Mouse (Mus musculus): ENCODE data around the gene 9930111J21Rik1. TPM values are rescaled to one million over a fixed set of nuclear protein-coding genes. Genes with fewer than 3 reads are reported as not detected.
A peak's percentile ranks its signal among the peaks of the same experiment; 100 is the strongest.
"Not testable (repeated sequence)": the region's sequence is repeated elsewhere in the genome, so short reads cannot be mapped to it uniquely, and the experiment has no call there.

The 9930111J21Rik1 gene
- polyA plus RNA-seq, 1 experiment from 2014 or later = 1.6 TPM

DNA sequence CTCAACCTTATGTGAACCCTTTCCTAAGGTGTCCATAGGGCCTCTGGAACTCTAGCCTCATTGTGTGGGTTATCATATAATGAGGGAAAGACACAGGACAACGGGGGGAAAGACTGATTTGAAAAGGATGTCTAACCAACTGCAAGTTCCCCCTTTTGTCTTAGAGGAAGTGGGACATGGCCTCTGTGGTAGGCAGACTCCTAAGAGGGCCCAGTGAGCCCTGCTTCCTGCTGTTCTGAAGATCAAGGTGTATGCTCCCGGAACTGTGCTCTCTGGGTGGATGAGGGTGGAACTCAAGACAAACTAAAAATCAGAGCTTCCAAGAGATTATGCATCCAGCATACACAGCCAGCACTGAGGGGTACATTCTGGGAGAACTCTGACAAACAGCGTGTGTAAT, 9.0 kb upstream of the 9930111J21Rik1 start:
- not testable (repeated sequence) for H3K27ac ChIP-seq (ENCODE audit: low read length); H3K27me3 ChIP-seq (replicated peaks; ENCODE audit: insufficient read depth, low read length); ATAC-seq; H3K4me2 ChIP-seq (replicated peaks; ENCODE audit: low read depth, low read length); H3K36me3 ChIP-seq (ENCODE audit: insufficient read depth, low read length); H3K9ac ChIP-seq (replicated peaks; ENCODE audit: low read depth); H3K4me3 ChIP-seq (ENCODE audit: low read depth, low read length); H3K9me3 ChIP-seq (ENCODE audit: low read length); H3K4me1 ChIP-seq (ENCODE audit: insufficient read depth, low read depth, low read length); DNase-seq (ENCODE audit: low spot score)
- 59% methylated on average over 2 of the region's 3 CpGs for WGBS

DNA sequence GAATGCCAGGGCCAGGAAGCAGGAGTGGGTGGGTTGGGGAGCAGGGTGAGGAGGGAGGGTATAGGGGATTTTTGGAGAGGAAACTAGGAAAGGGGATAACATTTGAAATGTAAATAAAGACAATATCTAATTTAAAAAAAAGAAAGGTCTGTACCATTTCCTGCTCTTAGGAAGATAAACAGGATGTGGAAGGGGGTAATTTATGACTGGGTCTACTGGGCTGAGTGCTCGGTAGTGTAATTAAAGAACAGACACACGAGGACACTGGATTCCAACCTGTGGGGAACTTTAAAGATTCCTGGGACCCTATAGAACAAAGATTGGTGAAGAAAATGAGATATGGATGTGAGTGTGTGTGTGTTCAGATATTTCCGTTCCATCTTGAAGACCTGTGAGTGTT, 3.6 kb upstream of the 9930111J21Rik1 start:
- not testable (repeated sequence) for DNase-seq (ENCODE audit: low spot score); H3K9me3 ChIP-seq (ENCODE audit: low read length); H3K36me3 ChIP-seq (ENCODE audit: insufficient read depth, low read length); H3K27ac ChIP-seq (ENCODE audit: low read length); H3K4me1 ChIP-seq (ENCODE audit: insufficient read depth, low read depth, low read length); H3K9ac ChIP-seq (replicated peaks; ENCODE audit: low read depth); H3K4me2 ChIP-seq (replicated peaks; ENCODE audit: low read depth, low read length); H3K27me3 ChIP-seq (replicated peaks; ENCODE audit: insufficient read depth, low read length); H3K4me3 ChIP-seq (ENCODE audit: low read depth, low read length)
- peak; percentile 24; the same call in 1 of the 2 replicates for ATAC-seq
- no CpG with 5 or more reads among the region's 3 CpGs for WGBS

DNA sequence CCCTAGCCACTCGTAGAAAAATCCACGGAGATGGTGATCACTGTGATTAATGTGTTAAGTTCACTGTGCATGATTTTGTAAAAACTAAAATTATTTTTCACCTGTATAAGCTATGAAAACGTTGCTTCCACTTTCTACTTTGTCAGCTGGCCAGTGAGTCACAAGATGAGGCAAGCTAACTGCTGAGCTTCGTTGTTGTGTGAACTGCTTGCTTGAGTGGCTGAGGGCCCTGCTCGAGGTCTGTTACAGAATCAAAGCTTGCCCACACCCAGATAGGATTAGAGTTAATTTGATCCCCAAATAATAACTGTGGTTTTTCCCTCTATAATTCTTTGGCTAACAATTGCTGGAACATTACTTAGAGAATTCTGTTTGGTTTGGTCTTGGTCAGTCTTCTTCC, 854 bp upstream of the 9930111J21Rik1 start:
- H3K4me1 ChIP-seq (ENCODE audit: insufficient read depth, low read depth, low read length); H3K4me2 ChIP-seq (replicated peaks; ENCODE audit: low read depth, low read length); H3K27ac ChIP-seq (ENCODE audit: low read length); H3K27me3 ChIP-seq (replicated peaks; ENCODE audit: insufficient read depth, low read length); DNase-seq (ENCODE audit: low spot score); H3K4me3 ChIP-seq (ENCODE audit: low read depth, low read length); ATAC-seq; H3K9me3 ChIP-seq (ENCODE audit: low read length); H3K9ac ChIP-seq (replicated peaks; ENCODE audit: low read depth); H3K36me3 ChIP-seq (ENCODE audit: insufficient read depth, low read length): not testable (repeated sequence)
- no CpG with 5 or more reads among the region's 5 CpGs for WGBS

DNA sequence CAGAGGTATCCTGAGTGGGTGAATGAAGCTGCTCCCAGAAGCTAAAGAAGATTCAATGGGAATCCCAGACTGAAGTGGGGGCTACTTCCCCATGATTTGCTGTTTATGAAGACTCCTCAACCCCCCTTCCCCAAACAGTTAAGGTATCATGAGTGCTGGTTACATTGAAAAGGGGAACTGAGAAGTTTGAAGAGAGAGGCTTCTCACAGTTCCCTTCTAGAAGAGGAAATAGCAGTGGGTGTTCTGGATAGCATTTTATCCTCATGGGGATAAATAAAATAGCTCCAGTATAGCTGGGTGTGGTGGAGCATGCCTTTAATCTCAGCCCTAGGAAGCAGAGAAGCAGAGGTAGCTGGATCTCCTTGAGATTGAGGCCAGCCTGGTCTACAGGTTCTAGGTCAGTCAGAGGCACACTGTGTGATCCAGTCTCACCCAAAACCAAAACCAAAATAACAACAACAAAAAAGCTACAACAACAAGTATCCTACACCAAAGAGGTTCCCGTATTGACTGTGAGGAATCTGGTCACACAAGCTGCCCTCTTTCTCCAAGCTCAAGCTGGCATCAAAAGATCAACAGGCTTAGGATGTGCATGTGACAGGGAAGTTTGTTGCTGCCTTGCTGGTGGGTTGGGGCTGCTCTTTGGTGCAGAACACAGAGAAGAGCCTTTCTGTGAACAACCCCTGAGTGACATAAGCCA, 808 bp downstream of the 9930111J21Rik1 start, which contains the start of gene Olfr56:
Gene Olfr56 (plus strand): TSS at position 650 of the 700 bp plus-strand sequence.
- WGBS = no CpG with 5 or more reads among the region's 1 CpGs
- not testable (repeated sequence) for H3K9me3 ChIP-seq (ENCODE audit: low read length); H3K27ac ChIP-seq (ENCODE audit: low read length); H3K4me1 ChIP-seq (ENCODE audit: insufficient read depth, low read depth, low read length); DNase-seq (ENCODE audit: low spot score); H3K27me3 ChIP-seq (replicated peaks; ENCODE audit: insufficient read depth, low read length); H3K4me2 ChIP-seq (replicated peaks; ENCODE audit: low read depth, low read length); H3K4me3 ChIP-seq (ENCODE audit: low read depth, low read length); H3K36me3 ChIP-seq (ENCODE audit: insufficient read depth, low read length); H3K9ac ChIP-seq (replicated peaks; ENCODE audit: low read depth)
- ATAC-seq = peak; percentile 7; the same call in 1 of the 2 replicates

DNA sequence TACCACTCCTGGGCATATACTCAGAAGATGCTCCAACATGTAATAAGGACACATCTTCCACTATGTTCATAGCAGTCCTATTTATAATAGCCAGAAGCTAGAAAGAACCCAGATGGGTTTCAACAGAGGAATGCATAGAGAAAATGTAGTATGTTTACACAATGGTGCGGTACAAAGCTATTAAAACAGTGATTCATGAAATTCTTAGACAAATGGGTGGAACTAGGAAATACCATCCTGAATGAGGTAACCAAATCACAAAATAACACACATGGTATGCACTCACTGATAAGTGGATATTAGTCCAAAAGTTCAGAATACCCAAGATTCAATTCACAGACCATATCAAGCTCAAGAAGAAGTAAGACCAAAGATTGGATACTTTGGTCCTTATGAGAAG, 4.5 kb downstream of the 9930111J21Rik1 start:
- H3K27ac ChIP-seq (ENCODE audit: low read length); H3K9me3 ChIP-seq (ENCODE audit: low read length); H3K4me1 ChIP-seq (ENCODE audit: insufficient read depth, low read depth, low read length); H3K9ac ChIP-seq (replicated peaks; ENCODE audit: low read depth); H3K36me3 ChIP-seq (ENCODE audit: insufficient read depth, low read length); H3K4me2 ChIP-seq (replicated peaks; ENCODE audit: low read depth, low read length); H3K27me3 ChIP-seq (replicated peaks; ENCODE audit: insufficient read depth, low read length); DNase-seq (ENCODE audit: low spot score); H3K4me3 ChIP-seq (ENCODE audit: low read depth, low read length): not testable (repeated sequence)
- ATAC-seq = peak; percentile 57; the same call in 1 of the 2 replicates
- WGBS = no CpG with 5 or more reads among the region's 1 CpGs

DNA sequence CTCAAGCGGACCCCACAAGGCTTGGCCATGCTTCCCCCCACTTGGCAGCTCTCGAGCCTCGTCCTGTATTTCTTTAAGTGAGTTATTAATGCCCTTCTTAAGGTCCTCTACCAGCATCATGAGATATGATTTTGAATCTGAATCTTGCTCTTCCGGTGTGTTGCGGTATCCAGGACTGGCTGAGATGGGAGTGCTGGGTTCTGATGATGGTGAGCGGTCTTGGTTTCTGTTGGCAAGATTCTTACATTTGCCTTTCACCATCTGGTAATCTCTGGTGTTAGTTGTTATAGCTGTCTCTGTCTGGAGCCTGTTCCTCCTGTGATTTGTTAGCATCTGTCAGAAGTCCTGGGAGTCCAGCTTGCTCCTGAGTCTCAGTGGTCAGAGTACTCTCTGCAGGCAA, 33.1 kb downstream of the 9930111J21Rik1 start, which contains the start of gene Psme2b:
Gene Psme2b (minus strand): TSS at position 101 of the 400 bp plus-strand sequence.
- not testable (repeated sequence) for H3K27ac ChIP-seq (ENCODE audit: low read length); H3K4me3 ChIP-seq (ENCODE audit: low read depth, low read length); H3K36me3 ChIP-seq (ENCODE audit: insufficient read depth, low read length); H3K9me3 ChIP-seq (ENCODE audit: low read length); H3K4me2 ChIP-seq (replicated peaks; ENCODE audit: low read depth, low read length); DNase-seq (ENCODE audit: low spot score); H3K9ac ChIP-seq (replicated peaks; ENCODE audit: low read depth); H3K4me1 ChIP-seq (ENCODE audit: insufficient read depth, low read depth, low read length); ATAC-seq; H3K27me3 ChIP-seq (replicated peaks; ENCODE audit: insufficient read depth, low read length)
- 88% methylated on average over 6 of the region's 6 CpGs for WGBS

DNA sequence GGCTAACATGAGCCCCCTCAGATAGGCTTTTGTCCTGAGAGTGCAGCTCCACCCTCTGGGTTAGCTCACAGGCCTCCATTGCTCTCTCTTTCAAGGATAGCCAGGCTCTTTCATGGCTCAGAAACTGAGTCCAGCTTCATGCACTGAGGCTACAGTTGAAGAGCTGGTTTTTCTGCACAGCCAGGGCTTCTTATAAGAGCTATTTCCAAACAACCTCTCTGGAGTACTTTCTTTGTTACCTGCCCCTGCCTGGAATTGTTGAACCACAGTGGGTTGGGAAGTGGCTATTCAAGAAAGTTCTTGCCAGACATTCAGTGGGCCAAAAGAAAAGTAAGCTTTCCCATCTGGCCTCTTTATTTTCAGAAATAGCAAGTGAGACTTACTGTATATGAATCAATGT, 39.9 kb downstream of the 9930111J21Rik1 start:
- H3K36me3 ChIP-seq (ENCODE audit: insufficient read depth, low read length); H3K4me3 ChIP-seq (ENCODE audit: low read depth, low read length); H3K4me1 ChIP-seq (ENCODE audit: insufficient read depth, low read depth, low read length); H3K27ac ChIP-seq (ENCODE audit: low read length); H3K4me2 ChIP-seq (replicated peaks; ENCODE audit: low read depth, low read length); H3K9me3 ChIP-seq (ENCODE audit: low read length); DNase-seq (ENCODE audit: low spot score); H3K27me3 ChIP-seq (replicated peaks; ENCODE audit: insufficient read depth, low read length); H3K9ac ChIP-seq (replicated peaks; ENCODE audit: low read depth): not testable (repeated sequence)
- ATAC-seq = peak; percentile 84

DNA sequence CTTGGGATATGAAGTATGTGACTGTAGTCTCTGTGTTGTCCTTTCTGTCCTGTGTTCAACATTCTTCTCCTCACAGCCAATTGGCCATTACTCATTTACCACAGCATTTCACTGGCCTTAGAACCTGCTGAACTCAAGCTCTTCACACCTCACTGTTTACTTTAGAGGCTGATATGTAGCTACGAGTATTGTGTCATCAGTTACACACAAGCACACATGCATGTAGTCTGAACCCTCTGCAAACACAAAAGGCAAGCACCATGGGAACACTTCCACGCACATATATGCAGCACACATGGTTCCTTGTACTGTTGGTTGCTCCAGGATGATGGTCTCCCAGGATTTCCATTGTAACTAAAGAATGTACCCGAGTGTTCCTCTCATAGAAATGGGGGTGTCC, 43.9 kb downstream of the 9930111J21Rik1 start:
- H3K4me1 ChIP-seq (ENCODE audit: insufficient read depth, low read depth, low read length); H3K9me3 ChIP-seq (ENCODE audit: low read length); H3K27me3 ChIP-seq (replicated peaks; ENCODE audit: insufficient read depth, low read length); H3K27ac ChIP-seq (ENCODE audit: low read length); H3K4me3 ChIP-seq (ENCODE audit: low read depth, low read length); H3K4me2 ChIP-seq (replicated peaks; ENCODE audit: low read depth, low read length); DNase-seq (ENCODE audit: low spot score); H3K9ac ChIP-seq (replicated peaks; ENCODE audit: low read depth); H3K36me3 ChIP-seq (ENCODE audit: insufficient read depth, low read length); ATAC-seq: not testable (repeated sequence)
- no CpG with 5 or more reads among the region's 3 CpGs for WGBS

DNA sequence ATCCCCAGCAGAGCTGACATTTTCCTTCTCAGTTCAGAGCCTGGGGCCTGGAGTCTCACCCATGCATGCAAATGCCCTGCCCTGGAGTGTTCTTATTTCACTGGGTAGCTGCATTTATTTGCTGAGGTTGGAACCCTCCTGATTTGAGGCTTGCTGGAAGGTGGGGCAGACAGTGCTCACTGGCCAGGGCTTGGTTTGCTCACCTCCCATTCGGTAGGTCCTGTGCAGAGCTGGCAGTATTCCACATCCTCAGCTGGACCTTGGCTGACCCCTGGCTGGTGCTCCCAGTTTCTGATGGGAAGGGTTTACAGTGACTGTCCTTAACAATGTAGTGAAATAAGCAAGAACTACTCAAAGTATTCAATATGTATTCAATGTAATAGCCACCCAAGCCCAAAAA, 45.3 kb downstream of the 9930111J21Rik1 start:
- H3K27me3 ChIP-seq (replicated peaks; ENCODE audit: insufficient read depth, low read length); H3K9me3 ChIP-seq (ENCODE audit: low read length); H3K36me3 ChIP-seq (ENCODE audit: insufficient read depth, low read length); H3K4me1 ChIP-seq (ENCODE audit: insufficient read depth, low read depth, low read length); DNase-seq (ENCODE audit: low spot score); H3K9ac ChIP-seq (replicated peaks; ENCODE audit: low read depth); H3K27ac ChIP-seq (ENCODE audit: low read length); H3K4me2 ChIP-seq (replicated peaks; ENCODE audit: low read depth, low read length); H3K4me3 ChIP-seq (ENCODE audit: low read depth, low read length): not testable (repeated sequence)
- WGBS = 14% methylated on average over 1 of the region's 1 CpGs
- ATAC-seq = peak; percentile 71

DNA sequence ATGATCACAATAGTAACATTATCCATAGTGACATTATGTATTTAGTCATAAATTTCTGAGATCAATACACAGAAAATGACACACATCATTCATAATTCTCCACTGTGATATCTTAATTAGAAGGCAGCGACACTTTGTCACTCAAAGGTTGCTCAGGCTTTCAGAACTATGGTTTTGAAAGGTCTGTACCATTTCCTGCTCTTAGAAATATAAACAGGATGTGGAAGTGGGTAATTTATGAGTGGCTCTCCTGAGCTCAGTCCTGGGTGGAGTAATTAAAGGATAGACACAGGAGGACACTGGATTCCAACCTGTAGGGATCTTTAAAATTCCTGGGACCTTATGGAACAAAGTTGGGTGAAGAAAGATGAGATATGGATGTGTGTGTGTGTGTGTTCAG, 45.8 kb downstream of the 9930111J21Rik1 start:
- not testable (repeated sequence) for H3K27me3 ChIP-seq (replicated peaks; ENCODE audit: insufficient read depth, low read length); H3K9me3 ChIP-seq (ENCODE audit: low read length); H3K4me1 ChIP-seq (ENCODE audit: insufficient read depth, low read depth, low read length); H3K4me3 ChIP-seq (ENCODE audit: low read depth, low read length); H3K36me3 ChIP-seq (ENCODE audit: insufficient read depth, low read length); H3K27ac ChIP-seq (ENCODE audit: low read length); H3K9ac ChIP-seq (replicated peaks; ENCODE audit: low read depth); H3K4me2 ChIP-seq (replicated peaks; ENCODE audit: low read depth, low read length)
- peak; percentile 9 for DNase-seq (ENCODE audit: low spot score)
- WGBS = 38% methylated on average over 1 of the region's 1 CpGs
- peak; percentile 38; the same call in 1 of the 2 replicates for ATAC-seq
